Mouse (Mus musculus): ENCODE data around the gene Olfr742. TPM values are rescaled to one million over a fixed set of nuclear protein-coding genes. Genes with fewer than 3 reads are reported as not detected.

Gene Olfr742
- total RNA-seq (2021): not detected

DNA sequence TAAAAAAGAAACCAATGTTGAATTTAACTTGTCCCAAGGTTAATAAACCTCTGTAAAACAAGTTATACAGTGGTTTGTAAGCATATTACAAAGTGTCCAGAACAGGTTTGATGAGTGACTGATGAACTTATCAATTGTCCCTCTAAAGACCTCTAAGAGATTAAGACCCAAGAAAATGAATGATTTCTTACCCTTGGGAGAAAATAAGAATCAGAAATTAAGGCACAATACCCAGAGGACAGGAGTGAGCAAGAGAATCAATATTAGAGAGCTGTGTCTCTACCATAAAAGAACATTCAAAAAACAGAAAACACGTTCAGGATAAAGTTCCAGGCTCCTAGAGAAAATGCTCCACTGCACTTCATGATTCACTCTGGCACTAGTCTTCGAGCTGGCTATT, at the start of gene Olfr742:
TSS of gene Olfr742 (plus strand) at position 301 of the 400 bp plus-strand sequence.
- intact Hi-C loops (cut with DNase I): no loop called here

DNA sequence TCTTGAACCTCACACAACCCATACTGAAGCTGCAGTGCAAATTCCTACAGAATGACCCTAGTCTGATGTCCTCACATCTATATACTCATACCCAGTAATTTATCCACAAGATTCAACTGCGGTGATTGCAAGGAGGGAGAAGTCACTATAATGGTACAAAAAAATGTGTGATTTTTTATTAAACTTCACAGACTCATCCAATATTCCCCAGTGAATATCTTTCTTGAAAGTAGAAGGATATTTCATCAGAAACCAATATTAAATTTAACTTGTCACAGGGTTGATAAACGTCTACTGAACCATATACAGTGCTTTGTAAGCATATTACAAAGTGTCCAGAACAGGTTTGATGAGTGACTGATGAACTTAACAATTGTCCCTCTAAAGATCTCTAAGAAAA, 31.0 kb upstream of the Olfr742 start, which contains the start of gene Olfr741:
TSS of gene Olfr741 (plus strand) at position 301 of the 400 bp plus-strand sequence.
- intact Hi-C loops (cut with DNase I): no loop called here
- DNase-seq (ENCODE audit: extremely low spot score in 1 of 2, low spot score in 2 of 2): no peak

More for the DNA sequence above, at the start of gene Olfr742:
- DNase-seq (ENCODE audit: extremely low spot score in 1 of 2, low spot score in 2 of 2): no peak

DNA sequence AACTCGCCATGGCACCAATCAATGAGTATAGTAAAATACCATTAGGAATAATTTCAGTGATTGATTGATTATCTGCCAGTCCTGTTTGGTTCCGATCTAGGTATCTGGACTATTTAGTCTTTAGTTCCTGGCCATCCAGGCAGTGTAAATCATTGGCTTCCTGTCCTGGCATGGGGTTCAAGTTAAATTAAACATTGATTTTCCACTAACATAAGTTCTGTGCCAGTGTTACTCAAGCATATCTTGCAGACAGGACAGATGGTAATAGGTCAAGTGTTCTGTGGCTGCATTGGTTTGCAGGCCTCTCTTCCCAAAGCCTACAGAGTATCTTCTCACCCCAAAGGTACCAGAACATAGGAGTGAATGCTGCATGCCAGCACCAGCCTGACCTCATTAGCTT, 25.0 kb upstream of the Olfr742 start:
- no peak for DNase-seq (ENCODE audit: extremely low spot score in 1 of 2, low spot score in 2 of 2)
- intact Hi-C loops (cut with DNase I): no loop called here

DNA sequence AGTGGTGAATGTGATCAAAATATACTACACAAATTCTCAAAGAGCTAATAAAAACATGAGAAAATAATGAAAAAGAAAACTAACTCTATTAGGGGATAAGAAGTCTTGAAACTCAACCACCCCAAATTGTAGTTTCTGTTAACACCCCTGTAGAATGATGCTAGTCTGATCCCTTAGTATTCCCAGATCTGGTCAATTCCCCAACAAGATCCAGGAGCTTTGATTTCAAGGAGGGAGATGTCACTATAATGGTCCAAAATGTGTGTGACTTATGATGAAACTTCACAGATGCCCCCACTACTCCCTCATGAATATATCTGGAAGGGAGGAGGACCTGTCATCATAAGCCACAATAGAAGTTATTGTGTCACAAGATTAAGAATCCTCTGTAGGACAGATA, 18.1 kb downstream of the Olfr742 start, which contains the start of gene Olfr743:
TSS of gene Olfr743 (plus strand) at position 301 of the 400 bp plus-strand sequence.
- intact Hi-C loops (cut with DNase I): no loop called here
- no peak for DNase-seq (ENCODE audit: extremely low spot score in 1 of 2, low spot score in 2 of 2)

DNA sequence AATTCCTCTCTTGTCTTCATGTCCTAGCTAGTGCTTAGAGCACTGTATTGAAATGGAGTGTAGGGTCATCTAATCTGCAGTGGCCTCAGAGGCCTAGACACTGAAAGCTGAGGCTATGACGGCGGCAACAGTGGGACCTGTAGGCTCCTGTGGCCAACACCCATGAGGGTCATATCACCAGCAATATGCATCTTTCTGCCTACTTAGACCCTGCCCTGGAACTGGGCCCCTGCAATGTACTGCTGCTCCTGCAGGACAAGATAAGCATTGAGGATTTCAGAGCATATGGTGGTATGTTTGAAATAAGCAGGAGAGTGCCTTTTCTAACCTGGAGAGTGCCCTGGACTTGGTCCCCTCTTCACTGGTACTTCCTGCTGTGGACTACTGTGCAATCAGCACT, 49.3 kb downstream of the Olfr742 start:
- no peak for DNase-seq (ENCODE audit: extremely low spot score in 1 of 2, low spot score in 2 of 2)
- intact Hi-C loops (cut with DNase I): no loop called here

Other genes starting within 250 kb of the Olfr742 start
- not detected for gene Olfr732, start 219.4 kb upstream of the Olfr742 start, total RNA-seq (2021)
- not detected for gene Olfr733, start 202.1 kb upstream of the Olfr742 start, total RNA-seq (2021)
- not detected for gene Olfr734, start 176.8 kb upstream of the Olfr742 start, total RNA-seq (2021)
- not detected for gene Olfr735, start 154.7 kb upstream of the Olfr742 start, total RNA-seq (2021)
- not detected for gene Tlr11, start 145.7 kb upstream of the Olfr742 start, total RNA-seq (2021)
- gene Olfr736, start 122.4 kb upstream of the Olfr742 start, total RNA-seq (2021): not detected
- not detected for gene Olfr738, start 96.0 kb upstream of the Olfr742 start, total RNA-seq (2021)
- not detected for gene Olfr739, start 85.0 kb upstream of the Olfr742 start, total RNA-seq (2021)
- gene Olfr740, start 58.1 kb upstream of the Olfr742 start, total RNA-seq (2021): not detected
- gene Olfr741, start 30.9 kb upstream of the Olfr742 start, total RNA-seq (2021): not detected
- not detected for gene Olfr743, start 18.2 kb downstream of the Olfr742 start, total RNA-seq (2021)
- gene Olfr744, start 111.3 kb downstream of the Olfr742 start, total RNA-seq (2021): not detected
- not detected for gene Olfr745, start 135.8 kb downstream of the Olfr742 start, total RNA-seq (2021)
- not detected for gene Olfr746, start 143.5 kb downstream of the Olfr742 start, total RNA-seq (2021)
- not detected for gene Olfr747, start 189.6 kb downstream of the Olfr742 start, total RNA-seq (2021)
- not detected for gene Olfr748, start 203.8 kb downstream of the Olfr742 start, total RNA-seq (2021)
- not detected for gene Olfr749, start 241.5 kb downstream of the Olfr742 start, total RNA-seq (2021)

Measured in left cerebral cortex, postnatal 10 days (tissue).